ENCODE assay signal across 24 mouse cellular contexts in the genomic region with DNA sequence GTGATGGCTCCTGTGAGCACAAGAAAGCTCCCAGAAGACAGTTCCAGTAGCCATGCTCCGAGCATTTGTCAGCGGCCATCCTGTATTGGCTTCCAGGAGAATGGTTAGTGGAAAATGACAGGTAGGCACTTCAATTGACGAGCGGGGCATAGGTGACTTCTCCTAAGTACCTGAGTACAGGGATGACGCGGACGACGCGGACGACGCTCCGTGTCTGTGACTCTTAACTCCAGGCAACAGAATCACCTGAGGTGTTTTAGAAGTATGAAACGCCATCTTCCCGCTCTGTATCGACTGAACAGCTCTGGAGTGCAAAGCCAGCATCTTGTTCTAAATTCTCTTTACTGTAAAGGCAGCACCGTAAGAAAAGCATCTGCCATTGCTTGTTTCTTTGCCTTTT.
"Had no signal": no experiment of that assay in that cellular context is flagged by ENCODE, and none has a peak within 500 bp of the region (broad histone marks: within the 10 kb centered on the region; RNA-seq: fewer than 3 reads in every experiment).

No protein-coding gene starts in this region.

- DNase-seq: forebrain, postnatal 0 days; gastrocnemius, postnatal 14 days; gastrocnemius, postnatal 36 days; heart, adult 18-20 months; heart, postnatal 14 days; heart, postnatal 36 days; kidney, adult 18-20 months; kidney, adult 9 months; kidney, postnatal 14 days; kidney, postnatal 36 days; layer of hippocampus, adult 9-11 months; layer of hippocampus, postnatal 36 days; left cerebral cortex, postnatal 4 days had no signal

- H3K36me3 ChIP-seq: heart, embryonic 10.5 days; heart, embryonic 13.5 days; heart, embryonic 15.5 days; hindbrain, embryonic 13.5 days; hindbrain, embryonic 15.5 days; kidney, embryonic 15.5 days; limb, embryonic 13.5 days; limb, embryonic 15.5 days had no signal

- H3K9me3 ChIP-seq: heart, embryonic 10.5 days; heart, embryonic 13.5 days; heart, embryonic 15.5 days; hindbrain, embryonic 13.5 days; hindbrain, embryonic 15.5 days; kidney, embryonic 15.5 days; limb, embryonic 13.5 days; limb, embryonic 15.5 days had no signal

- H3K27ac ChIP-seq: heart, embryonic 10.5 days; heart, embryonic 13.5 days; heart, embryonic 15.5 days; hindbrain, embryonic 13.5 days; hindbrain, embryonic 15.5 days; hindbrain, postnatal 0 days; kidney, embryonic 15.5 days; kidney, postnatal 0 days; limb, embryonic 13.5 days; limb, embryonic 15.5 days had no signal

- H3K4me1 ChIP-seq: heart, embryonic 15.5 days had no signal

- H3K4me2 ChIP-seq: heart, embryonic 13.5 days; heart, embryonic 15.5 days; hindbrain, embryonic 13.5 days; hindbrain, embryonic 15.5 days; kidney, embryonic 15.5 days; limb, embryonic 13.5 days; limb, embryonic 15.5 days had no signal

- H3K9ac ChIP-seq: forebrain, postnatal 0 days; heart, embryonic 13.5 days; heart, embryonic 15.5 days; hindbrain, embryonic 13.5 days; hindbrain, embryonic 15.5 days; kidney, embryonic 15.5 days; limb, embryonic 13.5 days; limb, embryonic 15.5 days had no signal

- H3K4me3 ChIP-seq: heart, embryonic 10.5 days; heart, embryonic 13.5 days; heart, embryonic 15.5 days; hindbrain, embryonic 13.5 days; hindbrain, embryonic 15.5 days; kidney, embryonic 15.5 days; limb, embryonic 13.5 days; limb, embryonic 15.5 days had no signal

- ATAC-seq: forebrain, postnatal 0 days; hindbrain, postnatal 0 days; intestine, embryonic 16.5 days had no signal

- H3K27me3 ChIP-seq: heart, embryonic 13.5 days; heart, embryonic 15.5 days; hindbrain, embryonic 13.5 days; hindbrain, embryonic 15.5 days; kidney, embryonic 15.5 days; limb, embryonic 13.5 days; limb, embryonic 15.5 days had no signal
